Mouse (Mus musculus) gonadal fat pad, adult 2 months (tissue): ENCODE results near the gene Rex1bd. TPM values are rescaled to one million over a fixed set of nuclear protein-coding genes. Genes with fewer than 3 reads are reported as not detected.
"Not testable (repeated sequence)": the region's sequence is repeated elsewhere in the genome, so short reads cannot be mapped to it uniquely, and the experiment has no call there.

ENCODE experiments used
- DNase-seq: peaks from one replicate; pipeline ENCODE4 v3.0.0-alpha.2; 2012; ENCODE audit warnings: low read depth
- polyA plus RNA-seq: library from polyadenylated mRNA; depleted of rRNA; stranded (reverse); fragments of >200 nt; gene quantifications from 2 replicates; pipeline ENCODE4 v1.2.3, GENCODE M21; 2012

Rex1bd gene
- polyA plus RNA-seq, 1 experiment, result 238 TPM

DNA sequence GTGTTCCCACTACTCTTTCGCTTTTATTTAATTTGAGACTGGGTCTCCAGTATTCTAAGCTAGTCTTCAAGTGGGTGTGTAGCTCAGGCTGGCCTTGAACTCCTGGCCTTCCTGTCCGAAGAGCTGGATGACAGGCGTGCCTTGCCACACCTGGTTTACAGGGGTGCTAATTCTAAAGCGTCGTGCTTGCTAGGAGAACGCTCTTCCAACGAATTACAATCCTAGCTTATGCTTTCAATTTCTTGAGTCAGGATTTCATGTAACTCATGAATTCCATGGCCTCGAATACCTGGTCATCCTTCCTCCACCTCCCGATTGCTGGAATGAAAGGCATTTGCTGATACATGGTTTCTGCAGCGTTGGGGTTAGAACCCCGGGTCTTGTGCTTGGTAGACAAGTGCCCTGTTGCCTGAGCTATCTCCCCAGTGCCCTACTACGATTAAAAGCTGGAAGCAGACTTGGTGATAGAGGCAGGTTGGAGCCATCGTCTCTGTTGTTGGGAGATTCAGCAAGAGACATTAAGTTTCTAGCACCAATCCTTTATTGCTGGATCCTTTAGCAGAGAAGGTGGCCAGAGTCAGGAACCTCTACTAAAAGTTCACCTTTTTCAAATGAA lies 21.7 kb upstream of the Rex1bd start:
- DNase-seq, result no peak

- DNase-seq, result no peak
Observed at GRCm38 (mm10) chr8:70527512-70528181, 21.1 kb upstream of the Rex1bd start, which contains the start of the genes Fkbp8 and Kxd1. Gene Fkbp8 (plus strand): TSS chr8:70527724. Gene Kxd1 (minus strand): TSS chr8:70527956.

DNA sequence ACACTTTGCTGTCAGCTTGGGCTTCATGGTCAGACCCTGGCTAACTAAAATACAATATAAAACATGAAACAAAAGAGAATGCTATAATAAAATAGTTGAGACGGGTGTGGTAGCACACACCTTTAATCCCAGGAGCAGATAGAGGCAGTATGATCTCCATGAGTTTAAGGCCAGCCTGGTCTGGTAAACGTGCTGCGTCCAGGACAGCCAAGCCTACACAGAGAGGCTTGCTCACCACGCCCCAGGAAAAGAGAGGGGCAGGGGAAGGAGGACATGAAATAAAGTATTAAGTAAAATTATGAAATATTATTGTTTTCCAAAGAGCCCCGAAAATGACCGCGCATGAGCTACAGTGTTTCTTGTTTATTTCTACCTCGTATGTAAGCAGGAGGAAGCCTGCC lies 20.6 kb upstream of the Rex1bd start:
- no peak for DNase-seq

DNA sequence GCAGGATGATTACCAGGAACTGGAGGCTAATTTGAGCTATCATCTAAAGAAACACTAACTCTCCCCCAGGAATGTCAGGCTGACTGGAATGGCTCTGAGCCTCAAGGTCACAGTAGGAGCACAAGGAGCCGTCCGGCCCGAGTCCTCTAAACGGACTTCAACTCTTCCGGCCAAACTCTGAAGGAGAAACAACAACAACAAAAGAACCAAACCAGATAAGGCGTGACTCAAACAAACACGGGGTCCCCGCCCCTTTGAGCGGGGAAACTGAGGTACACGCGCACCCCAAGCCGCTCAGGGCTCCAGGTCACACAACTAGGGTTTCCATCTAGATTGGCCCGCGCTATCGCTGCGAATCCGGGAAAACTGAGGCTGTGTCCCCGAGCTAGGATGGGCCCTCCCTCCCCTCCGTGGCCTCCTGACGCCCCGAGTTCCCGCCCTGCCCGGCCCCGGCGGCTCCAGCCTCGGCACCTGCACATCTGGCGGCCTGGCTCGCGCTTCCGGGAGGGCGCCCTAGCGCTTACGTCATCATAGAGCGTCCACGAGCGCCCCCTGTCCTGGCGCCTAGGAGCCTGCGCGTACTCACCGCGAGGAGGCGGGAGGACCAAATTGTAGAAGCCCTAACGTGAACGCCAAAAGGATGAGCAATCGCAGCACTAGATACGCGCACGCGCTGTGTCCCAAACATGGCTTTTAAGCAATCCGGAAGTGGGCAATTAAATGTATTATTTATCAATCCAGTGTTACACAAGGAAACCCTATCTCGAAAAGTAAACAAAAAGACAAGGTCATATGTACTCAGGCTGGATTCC lies 16.2 kb upstream of the Rex1bd start:
- DNase-seq, result no peak

DNA sequence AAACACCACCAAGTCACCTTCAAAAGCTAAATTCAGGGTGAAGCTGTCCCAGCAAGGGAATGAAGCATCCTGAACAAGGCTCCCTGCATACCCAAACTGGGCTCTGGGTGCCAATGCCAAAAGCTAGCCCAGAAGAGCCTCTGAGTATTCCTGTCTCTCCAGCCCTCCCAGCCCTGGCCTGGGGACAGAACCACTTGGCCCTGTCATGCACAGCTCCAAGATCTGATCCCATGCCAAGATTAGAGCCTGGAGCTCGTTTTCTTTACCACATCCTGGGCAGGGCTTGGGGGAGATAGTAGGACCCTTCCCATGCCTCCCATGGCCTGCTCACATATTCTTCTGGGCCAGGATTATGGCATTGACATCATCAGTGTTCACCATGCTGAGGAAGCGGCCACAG lies 13.1 kb upstream of the Rex1bd start:
- no peak for DNase-seq

- no peak for DNase-seq
Observed at GRCm38 (mm10) chr8:70519043-70519442, 12.5 kb upstream of the Rex1bd start.

- DNase-seq, result no peak
Observed at GRCm38 (mm10) chr8:70517940-70518643, 11.5 kb upstream of the Rex1bd start.

DNA sequence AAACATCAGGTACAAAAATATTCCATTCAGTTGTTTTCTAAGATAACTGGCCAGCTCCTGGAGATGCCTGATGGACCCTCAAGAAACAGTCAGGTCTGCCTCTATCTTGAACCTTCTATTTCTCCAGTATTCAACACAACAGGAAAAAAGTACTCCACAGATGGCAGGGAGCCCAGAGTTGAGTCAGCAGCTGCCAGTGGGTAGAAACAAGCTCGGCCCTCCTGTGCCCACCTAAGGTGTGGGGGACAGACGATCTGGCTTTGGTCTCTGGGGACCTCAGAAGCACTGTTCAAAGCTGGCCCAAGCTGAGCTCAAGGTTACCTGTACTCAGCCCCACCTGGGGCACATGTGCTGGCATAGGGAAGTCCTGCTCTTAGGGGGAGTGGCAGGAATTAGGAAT lies 6.9 kb upstream of the Rex1bd start:
- DNase-seq, result no peak

DNA sequence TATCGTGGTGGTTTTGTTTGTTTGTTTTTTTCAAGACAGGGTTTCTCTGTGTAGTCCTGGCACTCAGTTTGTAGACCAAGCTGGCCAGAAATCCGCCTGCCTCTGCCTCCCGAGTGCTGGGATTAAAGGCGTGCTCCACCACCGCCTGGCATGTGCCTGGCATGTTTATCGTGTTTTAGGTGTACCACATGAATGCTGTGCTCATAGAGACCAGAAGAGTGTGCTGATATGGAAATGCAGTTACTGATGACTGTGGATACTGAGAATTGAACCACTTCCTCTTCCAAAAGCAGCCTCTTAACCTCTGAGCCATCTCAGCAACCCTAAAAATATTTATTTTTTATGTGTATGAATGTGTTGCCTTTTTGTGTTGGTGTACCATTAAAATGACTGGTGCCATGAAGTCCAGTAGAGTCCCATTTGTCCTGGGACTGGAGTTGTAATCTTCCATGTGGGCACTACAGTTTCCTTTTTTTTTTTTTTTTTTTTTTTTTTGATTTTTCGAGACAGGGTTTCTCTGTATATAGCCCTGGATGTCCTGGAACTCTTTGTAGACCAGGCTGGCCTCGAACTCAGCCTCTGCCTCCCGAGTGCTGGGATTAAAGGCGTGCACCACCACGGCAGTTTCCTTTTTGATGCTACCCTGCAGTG lies 5.8 kb upstream of the Rex1bd start:
- DNase-seq, result no peak

GRCm38 (mm10) chr8:70511770-70512169 lies 5.2 kb upstream of the Rex1bd start:
- DNase-seq, result no peak

GRCm38 (mm10) chr8:70511174-70511573 lies 4.6 kb upstream of the Rex1bd start:
- DNase-seq, result not testable (repeated sequence)

DNA sequence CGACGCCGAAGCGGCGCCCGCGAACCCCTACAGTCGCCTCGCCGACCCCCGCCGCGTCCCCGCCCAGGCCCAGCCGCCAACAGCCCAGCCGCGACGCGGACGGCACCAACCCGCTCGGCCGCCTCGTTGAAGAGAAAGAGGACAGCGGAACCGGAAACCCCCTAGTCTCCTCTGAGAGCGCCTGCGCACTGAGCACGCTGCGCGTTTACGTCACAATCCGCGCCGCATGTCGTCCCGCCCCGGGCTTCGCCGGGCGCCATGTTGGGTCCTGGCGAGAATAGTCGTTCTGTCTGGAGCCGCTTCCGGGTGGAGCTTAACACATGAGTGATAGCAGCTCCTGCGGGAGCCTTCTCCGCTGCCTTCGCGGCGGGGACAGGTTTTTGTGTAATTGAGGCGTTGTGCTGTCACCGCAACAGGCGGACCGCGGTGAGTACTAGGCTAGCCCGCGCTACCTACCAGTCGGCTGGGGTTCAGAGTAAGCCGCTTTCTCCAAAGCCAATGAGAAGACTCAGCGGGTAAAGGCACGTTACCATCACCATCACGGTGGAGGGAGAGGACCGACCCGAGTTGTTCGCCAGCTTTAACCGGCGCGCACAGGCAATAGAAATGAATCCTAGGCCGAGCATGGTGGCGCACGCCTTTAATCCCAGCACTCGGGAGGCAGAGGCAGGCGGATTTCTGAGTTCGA lies 3.8 kb upstream of the Rex1bd start, which contains the start of gene Uba52:
TSS of gene Uba52 (minus strand) at position 574 of the 688 bp plus-strand sequence.
- DNase-seq, result no peak

GRCm38 (mm10) chr8:70509281-70509952 lies 2.9 kb upstream of the Rex1bd start:
- DNase-seq, result no peak

- DNase-seq, result no peak
Observed at GRCm38 (mm10) chr8:70507027-70507393, 458 bp upstream of the Rex1bd start.

- no peak for DNase-seq
Observed at GRCm38 (mm10) chr8:70505698-70506327, 739 bp downstream of the Rex1bd start.

- no peak for DNase-seq
Observed at GRCm38 (mm10) chr8:70504851-70505250, 1.7 kb downstream of the Rex1bd start.

DNA sequence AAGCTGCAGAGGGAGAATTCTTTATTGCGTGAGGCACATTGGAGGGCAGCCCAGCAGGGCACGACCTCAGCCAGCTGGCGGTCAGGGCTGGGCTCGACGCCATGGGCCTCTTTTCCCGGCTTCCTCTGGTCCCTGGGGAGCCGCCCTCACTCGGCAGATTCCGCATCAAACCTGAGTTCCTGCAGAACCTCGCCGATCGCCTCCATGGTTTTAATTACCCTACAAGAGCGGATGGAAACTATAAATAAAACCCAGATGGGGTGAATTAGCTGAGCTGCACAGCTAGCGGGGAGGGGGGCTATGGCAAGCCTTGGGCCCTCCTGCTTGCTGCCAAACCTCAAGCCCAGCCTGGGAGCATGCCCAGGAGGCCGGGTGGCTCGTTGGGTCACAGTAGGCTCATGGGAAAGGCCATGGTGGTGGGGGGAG lies 2.2 kb downstream of the Rex1bd start:
- DNase-seq, result no peak

DNA sequence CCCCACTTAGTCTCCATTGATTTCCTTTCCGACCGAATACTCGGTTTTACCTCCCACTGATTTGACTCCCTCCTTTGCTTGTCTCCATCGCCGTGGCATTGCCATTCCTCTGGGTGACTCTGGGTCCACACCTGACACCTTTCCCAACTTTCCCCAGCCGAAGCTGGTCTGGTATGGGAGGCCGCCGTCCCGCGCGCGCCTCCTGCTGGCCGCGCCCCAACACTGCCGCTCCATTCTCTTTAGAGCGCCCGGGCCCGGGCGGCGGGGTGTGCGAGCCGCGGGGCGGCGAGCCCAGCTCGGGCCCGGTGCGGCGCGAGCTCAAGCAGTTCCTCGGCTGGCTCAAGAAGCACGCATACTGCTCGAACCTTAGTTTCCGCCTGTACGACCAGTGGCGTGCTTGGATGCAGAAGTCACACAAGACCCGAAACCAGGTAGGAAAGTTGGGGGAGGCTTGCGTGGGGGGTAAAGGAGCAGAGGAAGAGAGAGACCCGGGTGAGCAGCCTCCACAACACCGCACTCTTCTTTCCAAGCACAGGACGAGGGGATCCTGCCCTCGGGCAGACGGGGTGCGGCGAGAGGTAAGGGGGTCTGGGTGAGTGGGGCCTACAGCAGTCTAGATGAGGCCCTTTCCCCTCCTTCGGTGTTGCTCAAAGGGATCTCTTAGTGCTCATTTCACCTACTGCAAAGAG lies 3.3 kb downstream of the Rex1bd start:
- no peak for DNase-seq

DNA sequence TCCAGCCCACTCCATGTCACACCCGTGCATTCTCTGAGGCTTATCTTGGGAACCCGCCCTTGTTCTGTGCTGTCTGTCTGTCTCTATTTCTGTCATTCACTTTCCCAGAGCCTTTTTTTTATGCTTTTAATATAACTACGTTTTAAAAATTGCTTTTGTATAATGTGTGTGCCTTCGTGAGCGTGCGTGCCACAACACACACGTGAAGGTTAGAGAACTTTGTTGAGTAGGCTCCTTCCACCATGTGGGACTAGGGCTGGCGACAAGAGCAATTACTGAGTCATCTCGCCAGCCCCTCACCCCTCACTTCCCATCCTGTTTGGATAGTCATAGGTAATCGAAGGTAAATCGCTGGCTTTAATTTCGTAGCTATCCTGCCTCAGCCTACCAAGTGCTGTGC lies 4.0 kb downstream of the Rex1bd start:
- DNase-seq, result no peak
